Mouse (Mus musculus) MEL (cell line): Measurements from ENCODE around the gene Mad2l2. TPM values are rescaled to one million over a fixed set of nuclear protein-coding genes. Genes with fewer than 3 reads are reported as not detected.

Experiments used
- DNase-seq: peaks from one replicate; pipeline ENCODE4 v3.0.0; 2011; ENCODE audit warnings: low read depth, low spot score
- H3K27ac ChIP-seq: 2 replicates; pipeline ENCODE4 v1.5.1; 2012; ENCODE audit warnings: low read depth, mild to moderate bottlenecking, control low read depth, low read length, moderate library complexity; ENCODE audit not compliant: control insufficient read depth
- H3K27me3 ChIP-seq, 2 experiments: fragments of 150-350 bp in 1 of 2; sonication (generic) in 1 of 2; 2 replicates each; pipeline ENCODE4 v1.6.1; 2012; ENCODE audit warnings: low read length in 2 of 2, mild to moderate bottlenecking in 2 of 2, improper control_type of control experiment in 1 of 2, moderate library complexity in 1 of 2; ENCODE audit not compliant: insufficient read depth in 2 of 2, control insufficient read depth in 1 of 2
- H3K36me3 ChIP-seq, 2 experiments: 2 replicates each; pipeline ENCODE4 v1.6.1; 2012 to 2014; ENCODE audit warnings: low read length in 2 of 2, improper control_type of control experiment in 1 of 2, inconsistent platforms in 1 of 2, mild to moderate bottlenecking in 1 of 2; ENCODE audit not compliant: insufficient read depth in 2 of 2, control insufficient read depth in 1 of 2
- H3K4me1 ChIP-seq, 2 experiments: fragments of 150-350 bp in 1 of 2; sonication (generic) in 1 of 2; 2 replicates each; pipeline ENCODE4 v1.6.1; 2012; ENCODE audit warnings: low read length in 2 of 2, improper control_type of control experiment in 1 of 2, mild to moderate bottlenecking in 1 of 2; ENCODE audit not compliant: insufficient read depth in 2 of 2, control insufficient read depth in 1 of 2
- H3K4me3 ChIP-seq, 2 experiments: fragments of 150-350 bp in 1 of 2; sonication (generic) in 1 of 2; 2 replicates each; pipeline ENCODE4 v1.5.1; 2012; ENCODE audit warnings: low read depth in 2 of 2, low read length in 2 of 2, mild to moderate bottlenecking in 2 of 2, moderate library complexity in 2 of 2, control low read depth in 1 of 2, improper control_type of control experiment in 1 of 2; ENCODE audit not compliant: control insufficient read depth in 1 of 2, insufficient read depth in 1 of 2
- H3K79me2 ChIP-seq: 2 replicates; pipeline ENCODE4 v1.6.1; 2012; ENCODE audit warnings: mild to moderate bottlenecking, low read length, moderate library complexity; ENCODE audit not compliant: control insufficient read depth, poor library complexity, insufficient read depth
- H3K9ac ChIP-seq: 2 replicates; pipeline ENCODE4 v1.6.1; 2012; ENCODE audit warnings: low read depth, mild to moderate bottlenecking, control low read depth, low read length, moderate library complexity; ENCODE audit not compliant: control insufficient read depth, poor library complexity, severe bottlenecking
- H3K9me3 ChIP-seq: fragments of 150-350 bp; sonication (generic); replicated peaks from 2 replicates; pipeline ENCODE4 v1.6.1; 2012; ENCODE audit warnings: mild to moderate bottlenecking, low read length, improper control_type of control experiment, moderate library complexity; ENCODE audit not compliant: insufficient read depth
- CTCF ChIP-seq, 3 experiments: IDR thresholded peaks in 2 of 3; conservative IDR thresholded peaks in 1 of 3; 2 replicates each; pipeline ENCODE4 v1.5.1; 2011 to 2012; ENCODE audit warnings: low read length in 3 of 3, low read depth in 2 of 3, mild to moderate bottlenecking in 2 of 3, improper control_type of control experiment in 1 of 3, inconsistent platforms in 1 of 3, mixed read lengths in 1 of 3, moderate library complexity in 1 of 3; ENCODE audit not compliant: control insufficient read depth in 1 of 3, insufficient read depth in 1 of 3, poor library complexity in 1 of 3, severe bottlenecking in 1 of 3
- E2F4 ChIP-seq: IDR thresholded peaks from 2 replicates; pipeline ENCODE4 v1.6.1; 2011; ENCODE audit warnings: low read depth, low read length, improper control_type of control experiment, borderline replicate concordance
- ELF1 ChIP-seq: IDR thresholded peaks from 2 replicates; pipeline ENCODE4 v1.6.1; 2014; ENCODE audit warnings: low read depth, mild to moderate bottlenecking, inconsistent platforms, low read length, improper control_type of control experiment, moderate library complexity
- EP300 ChIP-seq, 2 experiments: IDR thresholded peaks; 2 replicates each; pipeline ENCODE4 v1.6.1; 2011; ENCODE audit warnings: improper control_type of control experiment in 2 of 2, low read length in 2 of 2, low read depth in 1 of 2, mild to moderate bottlenecking in 1 of 2
- GATA1 ChIP-seq: IDR thresholded peaks from 2 replicates; pipeline ENCODE4 v1.6.1; 2011; ENCODE audit warnings: low read depth, low read length, improper control_type of control experiment
- KAT2A ChIP-seq: conservative IDR thresholded peaks from 2 replicates; pipeline ENCODE4 v1.6.1; 2012; ENCODE audit warnings: low read depth, low read length, improper control_type of control experiment, inconsistent platforms
- MAX ChIP-seq: IDR thresholded peaks from 2 replicates; pipeline ENCODE4 v1.6.1; 2011; ENCODE audit warnings: low read length, improper control_type of control experiment
- MEF2A ChIP-seq: IDR thresholded peaks from 2 replicates; pipeline ENCODE4 v1.6.1; 2014; ENCODE audit warnings: low read depth, mild to moderate bottlenecking, inconsistent platforms, low read length, improper control_type of control experiment; ENCODE audit not compliant: poor library complexity, insufficient replicate concordance, severe bottlenecking; ENCODE audit errors: extremely low read depth
- MXI1 ChIP-seq: IDR thresholded peaks from 2 replicates; pipeline ENCODE4 v1.6.1; 2011; ENCODE audit warnings: mild to moderate bottlenecking, low read depth, low read length, improper control_type of control experiment
- NELFE ChIP-seq: IDR thresholded peaks from 2 replicates; pipeline ENCODE4 v1.6.1; 2011; ENCODE audit warnings: low read depth, low read length, improper control_type of control experiment
- NRF1 ChIP-seq: IDR thresholded peaks from 2 replicates; pipeline ENCODE4 v1.6.1; 2014; ENCODE audit warnings: low read depth, mild to moderate bottlenecking, inconsistent platforms, low read length, improper control_type of control experiment, moderate library complexity; ENCODE audit not compliant: poor library complexity, insufficient read depth, severe bottlenecking
- POLR2A ChIP-seq, 2 experiments: IDR thresholded peaks; 2 replicates each; pipeline ENCODE4 v1.6.1; 2011 to 2012; ENCODE audit warnings: low read length in 2 of 2, mild to moderate bottlenecking in 2 of 2, control low read depth in 1 of 2, improper control_type of control experiment in 1 of 2, low read depth in 1 of 2, moderate library complexity in 1 of 2; ENCODE audit not compliant: control insufficient read depth in 1 of 2, insufficient read depth in 1 of 2, poor library complexity in 1 of 2
- POLR2AphosphoS2 ChIP-seq: IDR thresholded peaks from 2 replicates; pipeline ENCODE4 v1.6.1; 2011; ENCODE audit warnings: low read length, improper control_type of control experiment
- RAD21 ChIP-seq: IDR thresholded peaks from 2 replicates; pipeline ENCODE4 v1.6.1; 2011; ENCODE audit warnings: mild to moderate bottlenecking, low read depth, low read length, improper control_type of control experiment
- SIN3A ChIP-seq: IDR thresholded peaks from 2 replicates; pipeline ENCODE4 v1.6.1; 2012; ENCODE audit warnings: low read length, improper control_type of control experiment, inconsistent platforms
- SMC3 ChIP-seq: IDR thresholded peaks from 2 replicates; pipeline ENCODE4 v1.6.1; 2011; ENCODE audit warnings: low read depth, low read length, improper control_type of control experiment
- TAL1 ChIP-seq: IDR thresholded peaks from 2 replicates; pipeline ENCODE4 v1.6.1; 2012; ENCODE audit warnings: mild to moderate bottlenecking, inconsistent platforms, low read length, moderate library complexity, mixed read lengths
- TCF12 ChIP-seq: IDR thresholded peaks from 2 replicates; pipeline ENCODE4 v1.6.1; 2014; ENCODE audit warnings: low read depth, mild to moderate bottlenecking, inconsistent platforms, low read length, improper control_type of control experiment, moderate library complexity
- UBTF ChIP-seq: IDR thresholded peaks from 2 replicates; pipeline ENCODE4 v1.6.1; 2012; ENCODE audit warnings: low read depth, mild to moderate bottlenecking, inconsistent platforms, low read length, improper control_type of control experiment, moderate library complexity, borderline replicate concordance; ENCODE audit not compliant: insufficient read depth
- ZC3H11A ChIP-seq: IDR thresholded peaks from 2 replicates; pipeline ENCODE4 v1.6.1; 2012; ENCODE audit warnings: low read depth, mild to moderate bottlenecking, inconsistent platforms, low read length, improper control_type of control experiment
- ZKSCAN1 ChIP-seq: IDR thresholded peaks from 2 replicates; pipeline ENCODE4 v1.6.1; 2012; ENCODE audit warnings: low read depth, mild to moderate bottlenecking, inconsistent platforms, low read length, improper control_type of control experiment, moderate library complexity
- ZNF384 ChIP-seq: IDR thresholded peaks from 2 replicates; pipeline ENCODE4 v1.6.1; 2012; ENCODE audit warnings: low read depth, mild to moderate bottlenecking, inconsistent platforms, low read length, improper control_type of control experiment
- polyA plus RNA-seq, 2 experiments: library from polyadenylated mRNA; stranded (reverse) in 1 of 2; unstranded in 1 of 2; fragments of >175 nt in 1 of 2; fragments of >200 nt in 1 of 2; gene quantifications; 2 replicates each; pipeline versions ENCODE4 v1.2.1 to v1.2.4; 2012; ENCODE audit warnings: low replicate concordance in 2 of 2, low read depth in 1 of 2; ENCODE audit not compliant: insufficient read length in 2 of 2, insufficient read depth in 1 of 2, missing spikeins in 1 of 2
- total RNA-seq: library from RNA; depleted of rRNA; stranded (reverse); fragments of 300-350 nt; gene quantifications from 2 replicates; pipeline ENCODE4 v1.2.3, GENCODE M21; 2012

Gene Mad2l2
- total and polyA plus RNA-seq, 3 experiments: 28.6 to 44.8 TPM; not detected in 1

- Histone ChIP-seq H3K79me2 (no peaks in the 10 kb centered on the region), H3K9ac (no peak overlapping the region), H3K9me3 (no peaks in the 10 kb centered on the region), H3K27ac (no peak overlapping the region), H3K4me1 (peaks cover 0 to 2% of the 10 kb centered on the region in 2 experiments; a peak in 1 of 4 replicates), H3K27me3 (no peaks in the 10 kb centered on the region), H3K36me3 (no peaks in the 10 kb centered on the region), H3K4me3 (no peak overlapping the region)
- TF ChIP-seq UBTF: no peak
- no peak for TF ChIP-seq SIN3A
- no peak for TF ChIP-seq E2F4
- no peak for TF ChIP-seq TAL1
- TF ChIP-seq KAT2A: no peak
- TF ChIP-seq ZKSCAN1: no peak
- TF ChIP-seq POLR2A (IDR thresholded peaks at IDR 0.05; ENCODE audit: control insufficient read depth in 1 of 2, insufficient read depth in 1 of 2, low read depth in 1 of 2, low read length in 2 of 2, poor library complexity in 1 of 2): no peak
- no peak for TF ChIP-seq ZC3H11A
- no peak for TF ChIP-seq EP300 (IDR thresholded peaks at IDR 0.05; ENCODE audit: low read depth in 1 of 2, low read length in 2 of 2)
- TF ChIP-seq MEF2A: no peak
- no peak for TF ChIP-seq CTCF (IDR thresholded peaks at IDR 0.05 in 2 of 3, conservative IDR thresholded peaks at IDR 0.05 in 1 of 3; ENCODE audit: control insufficient read depth in 1 of 3, insufficient read depth in 1 of 3, low read depth in 2 of 3, low read length in 3 of 3, poor library complexity in 1 of 3, severe bottlenecking in 1 of 3)
- DNase-seq: no peak
Observed at GRCm38 (mm10) chr4:148177716-148178115, 47.5 kb downstream of the Mad2l2 start.

DNA sequence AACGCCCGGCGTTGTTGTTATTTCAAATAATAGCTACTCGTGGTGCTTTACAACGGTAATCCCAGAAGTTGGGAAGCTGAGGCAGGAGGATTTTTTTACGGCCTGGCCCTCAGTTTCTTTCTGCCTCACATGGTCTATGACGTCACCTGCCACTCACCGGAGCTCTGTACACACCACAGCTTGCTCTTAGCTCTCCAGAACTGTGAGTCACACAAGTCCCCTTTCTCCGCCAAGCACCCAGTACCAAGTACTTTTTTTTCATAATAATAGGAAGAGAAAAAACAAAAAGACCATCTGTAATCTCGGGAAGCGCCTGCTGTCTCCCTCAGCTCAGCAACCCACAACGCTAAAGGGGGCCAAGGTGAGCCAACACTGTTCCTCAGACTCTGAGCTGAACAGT, 51.3 kb downstream of the Mad2l2 start:
- no peak overlapping the region for H3K27ac ChIP-seq
- H3K79me2 ChIP-seq: no peaks in the 10 kb centered on the region
- no peaks in the 10 kb centered on the region for H3K4me1 ChIP-seq
- H3K36me3 ChIP-seq: no peaks in the 10 kb centered on the region
- no peak overlapping the region for H3K4me3 ChIP-seq
- no peaks in the 10 kb centered on the region for H3K9me3 ChIP-seq
- no peaks in the 10 kb centered on the region for H3K27me3 ChIP-seq
- H3K9ac ChIP-seq: no peak overlapping the region
- no peak for TF ChIP-seq MAX
- no peak for TF ChIP-seq NRF1
- no peak for TF ChIP-seq SMC3
- TF ChIP-seq TCF12: no peak
- TF ChIP-seq ZC3H11A: no peak
- TF ChIP-seq CTCF (IDR thresholded peaks at IDR 0.05 in 2 of 3, conservative IDR thresholded peaks at IDR 0.05 in 1 of 3; ENCODE audit: control insufficient read depth in 1 of 3, insufficient read depth in 1 of 3, low read depth in 2 of 3, low read length in 3 of 3, poor library complexity in 1 of 3, severe bottlenecking in 1 of 3): no peak
- TF ChIP-seq ZKSCAN1: no peak
- TF ChIP-seq E2F4: no peak
- no peak for TF ChIP-seq POLR2AphosphoS2
- no peak for TF ChIP-seq NELFE
- no peak for TF ChIP-seq GATA1
- TF ChIP-seq MXI1: no peak
- TF ChIP-seq POLR2A (IDR thresholded peaks at IDR 0.05; ENCODE audit: control insufficient read depth in 1 of 2, insufficient read depth in 1 of 2, low read depth in 1 of 2, low read length in 2 of 2, poor library complexity in 1 of 2): no peak
- no peak for TF ChIP-seq TAL1
- TF ChIP-seq MEF2A: no peak
- TF ChIP-seq ZNF384: no peak
- TF ChIP-seq KAT2A: no peak
- TF ChIP-seq ELF1: no peak
- no peak for TF ChIP-seq RAD21
- TF ChIP-seq, all 39 proteins: peak for 0
- no peak for DNase-seq
